ENCODE assay signal across 10 mouse cellular contexts in genomic region chr1:89092019-89092418, GRCm38 (mm10). TPM values are rescaled to one million over a fixed set of nuclear protein-coding genes. Genes with fewer than 3 reads are reported as not detected.
DNase-seq lines count a peak whose midpoint lies in the region; ATAC-seq lines count a peak whose summit lies in the region.
"Had no signal": no experiment of that assay in that cellular context is flagged by ENCODE, and none has a peak within 500 bp of the region (broad histone marks: within the 10 kb centered on the region; RNA-seq: fewer than 3 reads in every experiment).

No protein-coding gene starts in this region.

- H3K27ac ChIP-seq in limb, embryonic 12.5 days, result peak overlapping the region; percentile 89
- H3K27ac ChIP-seq: liver, embryonic 15.5 days had no signal

- intact Hi-C loops in heart, postnatal 14 days (cut with DNase I), result loop anchor here (5.0 kb wide), 1 partner anchor 45 kb away; no protein-coding TSS in a partner anchor

- H3K27me3 ChIP-seq in limb, embryonic 12.5 days, result peaks cover 8% of the 10 kb centered on the region

- H3K4me2 ChIP-seq in limb, embryonic 12.5 days, result peak overlapping the region; percentile 42
- H3K4me2 ChIP-seq: liver, embryonic 15.5 days had no signal

- H3K9me3 ChIP-seq in limb, embryonic 12.5 days, result no peaks in the 10 kb centered on the region
- H3K9me3 ChIP-seq: liver, embryonic 15.5 days had no signal

- no peak for ATAC-seq in limb, embryonic 12.5 days (ENCODE audit: insufficient number of reproducible peaks, insufficient read depth, low FRiP score, low TSS enrichment, low read depth)
- ATAC-seq in granulocyte monocyte progenitor cell, adult 5-6 weeks (replicated peaks; ENCODE audit: poor library complexity, severe bottlenecking), result no peak

- H3K36me3 ChIP-seq in limb, embryonic 12.5 days, result no peaks in the 10 kb centered on the region
- H3K36me3 ChIP-seq: liver, embryonic 15.5 days had no signal

- H3K4me3 ChIP-seq in limb, embryonic 12.5 days (replicated peaks), result no peak overlapping the region
- H3K4me3 ChIP-seq: liver, embryonic 15.5 days had no signal

- peaks cover 74% of the 10 kb centered on the region for H3K4me1 ChIP-seq in limb, embryonic 12.5 days (replicated peaks)

- 26% methylated on average over 5 of the region's 5 CpGs for WGBS in limb, embryonic 12.5 days

- H3K9ac ChIP-seq in limb, embryonic 12.5 days (replicated peaks), result no peak overlapping the region; the same call in 1 of the 2 replicates
- H3K9ac ChIP-seq: liver, embryonic 15.5 days had no signal

- DNase-seq in heart, adult 11 months, result peak; percentile 90
- no peak for DNase-seq in heart, postnatal 14 days
- peak; percentile 1 for DNase-seq in right cerebral cortex, postnatal 14 days
- DNase-seq in right cerebral cortex, adult 2 months (ENCODE audit: low spot score in 2 of 2), result no peak
- DNase-seq in testis, postnatal 14 days (ENCODE audit: low spot score), result no peak
- DNase-seq in gastrocnemius, adult 8-10 months (ENCODE audit: low spot score in 2 of 2), result no peak
- DNase-seq: cerebellum, postnatal 14 days had no signal

RNA-seq across cellular contexts. Expression of gene Sh3bp4, which starts 21.8 kb away (rescaled TPM):
- total RNA-seq in heart, postnatal 14 days (2021), result 10 to 100 TPM; 15.5 to 17.1 TPM
- polyA plus RNA-seq in limb, embryonic 12.5 days (2016; fragmentation: Nextera tagmentation; extraction: Ambion mirVana), result 22.3 and 23.1 TPM in 2 replicates
- 0.41 and 0.88 TPM in 2 replicates for total RNA-seq in granulocyte monocyte progenitor cell, adult 5-6 weeks (2014; fragmentation: Nextera tagmentation)
- not detected in 2 replicates for total RNA-seq in granulocyte monocyte progenitor cell, adult 5-6 weeks (2017)
- total RNA-seq in gastrocnemius, adult 8-10 months (2022), result 1 to 10 TPM; 1.5 to 2.2 (median 2.1) TPM

Comparison
In these comparisons a context has a peak if more than half of its experiments do, and no peak if none do; other contexts are left out.
1. DNase-seq: peak in heart, adult 11 months (single experiment) and right cerebral cortex, postnatal 14 days (single experiment); none in heart, postnatal 14 days (0 of 2), right cerebral cortex, adult 2 months (0 of 2), testis, postnatal 14 days (single experiment) and gastrocnemius, adult 8-10 months (0 of 2).
2. RNA of gene Sh3bp4, which starts 21.8 kb away (total RNA-seq): 15.5 to 17.1 TPM in heart, postnatal 14 days; 1.5 to 2.2 TPM in gastrocnemius, adult 8-10 months and 0.41 to 0.88 TPM in granulocyte monocyte progenitor cell, adult 5-6 weeks; every median in the first group is over 4 times any median in the second.